Mouse (Mus musculus) cortical plate, adult 2 months (tissue): ENCODE measurements at regions not wholly inside any gene's neighbourhood (a gene's known extent, or its start where the extent isn't known, plus 50 kb on each side); places are given as distances from the start of the nearest gene placed in this dataset.

ENCODE experiments used
- H3K27ac ChIP-seq: fragments of 200-500 bp; 2 replicates; pipeline ENCODE4 v1.5.1; 2012; ENCODE audit warnings: low read length, control low read depth, inconsistent platforms; ENCODE audit not compliant: insufficient read depth
- H3K4me1 ChIP-seq: fragments of 200-500 bp; 2 replicates; pipeline ENCODE4 v1.6.1; 2011; ENCODE audit warnings: low read length; ENCODE audit not compliant: control insufficient read depth, insufficient read depth
- H3K4me3 ChIP-seq: fragments of 200-500 bp; 2 replicates; pipeline ENCODE4 v1.5.1; 2011; ENCODE audit warnings: mild to moderate bottlenecking, low read length, control low read depth; ENCODE audit not compliant: insufficient read depth
- CTCF ChIP-seq: fragments of 200-500 bp; IDR thresholded peaks from 2 replicates; pipeline ENCODE4 v1.5.1; 2011; ENCODE audit warnings: mild to moderate bottlenecking, control low read depth, low read length; ENCODE audit not compliant: insufficient read depth; ENCODE audit errors: extremely low read depth
- POLR2A ChIP-seq: fragments of 200-500 bp; IDR thresholded peaks from 2 replicates; pipeline ENCODE4 v1.6.1; 2011; ENCODE audit warnings: mild to moderate bottlenecking, low read length, control low read depth; ENCODE audit not compliant: insufficient read depth; ENCODE audit errors: extremely low read depth

- no peak overlapping the region for H3K27ac ChIP-seq
- H3K4me1 ChIP-seq, result no peaks in the 10 kb centered on the region; the same call in 1 of the 2 replicates
- TF ChIP-seq CTCF, result no peak
- no peak for TF ChIP-seq POLR2A
- H3K4me3 ChIP-seq, result no peak overlapping the region
Measured at GRCm38 (mm10) chr13:97681228-97681987, 79.0 kb downstream of the Gm10260 start.

- Histone ChIP-seq H3K4me3 (no peak overlapping the region), H3K27ac (no peak overlapping the region), H3K4me1 (no peaks in the 10 kb centered on the region; the same call in 1 of the 2 replicates)
- TF ChIP-seq CTCF (no peak), POLR2A (no peak)
Measured at GRCm38 (mm10) chr13:97680283-97680896, 80.0 kb downstream of the Gm10260 start.

GRCm38 (mm10) chr13:97678991-97679390, 81.4 kb downstream of the Gm10260 start:
- no peaks in the 10 kb centered on the region; the same call in 1 of the 2 replicates for H3K4me1 ChIP-seq
- no peak for TF ChIP-seq CTCF
- no peak for TF ChIP-seq POLR2A
- no peak overlapping the region for H3K4me3 ChIP-seq
- H3K27ac ChIP-seq, result no peak overlapping the region

GRCm38 (mm10) chr13:97676536-97677048, 83.8 kb downstream of the Gm10260 start:
- H3K4me3 ChIP-seq, result no peak overlapping the region
- no peak for TF ChIP-seq POLR2A
- TF ChIP-seq CTCF, result no peak
- H3K27ac ChIP-seq, result no peak overlapping the region
- no peaks in the 10 kb centered on the region; the same call in 1 of the 2 replicates for H3K4me1 ChIP-seq

- Histone ChIP-seq H3K27ac (no peak overlapping the region), H3K4me1 (no peaks in the 10 kb centered on the region; the same call in 1 of the 2 replicates), H3K4me3 (no peak overlapping the region)
- TF ChIP-seq POLR2A (no peak), CTCF (no peak)
Measured at GRCm38 (mm10) chr13:97673107-97673506, 87.3 kb downstream of the Gm10260 start.

- Histone ChIP-seq H3K4me1 (no peaks in the 10 kb centered on the region; the same call in none of the 2 replicates), H3K4me3 (no peak overlapping the region)
Measured at GRCm38 (mm10) chr13:97672038-97672675, 88.3 kb downstream of the Gm10260 start.

GRCm38 (mm10) chr13:97669366-97669765, 91.1 kb downstream of the Gm10260 start:
- Histone ChIP-seq H3K4me3 (no peak overlapping the region), H3K27ac (no peak overlapping the region), H3K4me1 (peaks cover 2% of the 10 kb centered on the region)
- no peak for TF ChIP-seq CTCF
- TF ChIP-seq POLR2A, result no peak

More at GRCm38 (mm10) chr13:97672038-97672675, 88.3 kb downstream of the Gm10260 start:
- H3K27ac ChIP-seq, result no peak overlapping the region
- TF ChIP-seq CTCF (no peak), POLR2A (no peak)

- Histone ChIP-seq H3K4me3 (no peak overlapping the region), H3K4me1 (peaks cover 2% of the 10 kb centered on the region)
- TF ChIP-seq POLR2A (no peak), CTCF (no peak)
Measured at GRCm38 (mm10) chr13:97668910-97669309, 91.5 kb downstream of the Gm10260 start.

GRCm38 (mm10) chr13:97667313-97667712, 93.1 kb downstream of the Gm10260 start:
- peak overlapping the region; percentile 18; the same call in 1 of the 2 replicates for H3K27ac ChIP-seq
- no peak overlapping the region for H3K4me3 ChIP-seq
- peaks cover 2% of the 10 kb centered on the region for H3K4me1 ChIP-seq
- TF ChIP-seq CTCF (no peak), POLR2A (peak; percentile 59; the same call in 1 of the 2 replicates)

More at GRCm38 (mm10) chr13:97668910-97669309, 91.5 kb downstream of the Gm10260 start:
- no peak overlapping the region for H3K27ac ChIP-seq

GRCm38 (mm10) chr13:97666761-97667160, 93.7 kb downstream of the Gm10260 start:
- TF ChIP-seq POLR2A, result no peak
- TF ChIP-seq CTCF, result no peak
- Histone ChIP-seq H3K4me3 (no peak overlapping the region), H3K27ac (peak overlapping the region; percentile 4; the same call in 1 of the 2 replicates), H3K4me1 (peaks cover 2% of the 10 kb centered on the region)
